Mouse (Mus musculus) neural tube, embryonic 14.5 days (tissue): ENCODE measurements at regions not wholly inside any gene's neighbourhood (a gene's known extent, or its start where the extent isn't known, plus 50 kb on each side); places are given as distances from the start of the nearest gene placed in this dataset.

Source experiments
- ATAC-seq: fragments of 200-750 bp; cut with Nextera tagmentation; 2 replicates; pipeline ENCODE4 v1.8.0; 2017; ENCODE audit warnings: low read depth, mild to moderate bottlenecking, moderate TSS enrichment, moderate library complexity
- H3K27ac ChIP-seq: fragments of 300-500 bp; sonication (generic); 2 replicates; pipeline ENCODE4 v1.5.1; 2014; ENCODE audit warnings: low read depth, mild to moderate bottlenecking, control low read depth, low read length, moderate library complexity, mixed read lengths
- H3K27me3 ChIP-seq: fragments of 300-500 bp; sonication (generic); 2 replicates; pipeline ENCODE4 v1.6.1; 2014; ENCODE audit warnings: low read length; ENCODE audit not compliant: control insufficient read depth, insufficient read depth
- H3K36me3 ChIP-seq: fragments of 300-500 bp; sonication (generic); 2 replicates; pipeline ENCODE4 v1.6.1; 2014; ENCODE audit warnings: low read length, mixed read lengths; ENCODE audit not compliant: control insufficient read depth, insufficient read depth
- H3K4me1 ChIP-seq: fragments of 300-500 bp; sonication (generic); 2 replicates; pipeline ENCODE4 v1.6.1; 2014; ENCODE audit warnings: low read length; ENCODE audit not compliant: control insufficient read depth, insufficient read depth
- H3K4me2 ChIP-seq: fragments of 300-500 bp; sonication (generic); 2 replicates; pipeline ENCODE4 v1.6.1; 2014; ENCODE audit warnings: mild to moderate bottlenecking, low read depth, low read length, control low read depth
- H3K4me3 ChIP-seq: fragments of 300-500 bp; sonication (generic); 2 replicates; pipeline ENCODE4 v1.5.1; 2014; ENCODE audit warnings: low read depth, low read length, control low read depth, mixed read lengths
- H3K9ac ChIP-seq: fragments of 300-500 bp; sonication (generic); replicated peaks from 2 replicates; pipeline ENCODE4 v1.6.1; 2014; ENCODE audit warnings: low read depth, mild to moderate bottlenecking, control low read depth, low read length, mixed read lengths
- H3K9me3 ChIP-seq: fragments of 300-500 bp; sonication (generic); 2 replicates; pipeline ENCODE4 v1.6.1; 2016; ENCODE audit warnings: low read length; ENCODE audit not compliant: control insufficient read depth
- WGBS: fragments of 180-500 bp; shearing (Covaris S2); extraction: QIAGEN DNeasy Blood & Tissue Kit; methylation state at CpG from one replicate; pipeline ENCODE4 v1.1.7; 2014; 5-methylcytosine and 5-hydroxymethylcytosine counted together

- Histone ChIP-seq H3K27ac (no peak overlapping the region), H3K9me3 (no peaks in the 10 kb centered on the region), H3K4me2 (no peak overlapping the region), H3K27me3 (no peaks in the 10 kb centered on the region), H3K9ac (no peak overlapping the region), H3K4me3 (no peak overlapping the region), H3K36me3 (no peaks in the 10 kb centered on the region), H3K4me1 (no peaks in the 10 kb centered on the region)
- no peak for ATAC-seq
- 66% methylated on average over 5 of the region's 5 CpGs for WGBS
Measured at GRCm38 (mm10) chr6:138754955-138755303, 96.6 kb upstream of the Igbp1b start.

- Histone ChIP-seq H3K36me3 (no peaks in the 10 kb centered on the region), H3K4me2 (no peak overlapping the region), H3K9me3 (no peaks in the 10 kb centered on the region), H3K27me3 (no peaks in the 10 kb centered on the region), H3K9ac (no peak overlapping the region), H3K4me3 (no peak overlapping the region), H3K27ac (no peak overlapping the region), H3K4me1 (no peaks in the 10 kb centered on the region)
- ATAC-seq: no peak
- 49% methylated on average over 2 of the region's 2 CpGs for WGBS
Measured at GRCm38 (mm10) chr6:138754302-138754954, 96.1 kb upstream of the Igbp1b start.

GRCm38 (mm10) chr6:138717698-138718097 lies 59.4 kb upstream of the Igbp1b start:
- no peak overlapping the region for H3K27ac ChIP-seq
- H3K27me3 ChIP-seq: no peaks in the 10 kb centered on the region
- H3K9ac ChIP-seq: no peak overlapping the region
- H3K9me3 ChIP-seq: no peaks in the 10 kb centered on the region
- H3K4me1 ChIP-seq: no peaks in the 10 kb centered on the region
- no peak overlapping the region for H3K4me3 ChIP-seq
- no peak for ATAC-seq
- no peak overlapping the region for H3K4me2 ChIP-seq
- no peaks in the 10 kb centered on the region for H3K36me3 ChIP-seq
